Mouse (Mus musculus): ENCODE measurements around the gene Ptpre.
"Not testable (repeated sequence)": the region's sequence is repeated elsewhere in the genome, so short reads cannot be mapped to it uniquely, and the experiment has no call there.

The Ptpre gene

DNA sequence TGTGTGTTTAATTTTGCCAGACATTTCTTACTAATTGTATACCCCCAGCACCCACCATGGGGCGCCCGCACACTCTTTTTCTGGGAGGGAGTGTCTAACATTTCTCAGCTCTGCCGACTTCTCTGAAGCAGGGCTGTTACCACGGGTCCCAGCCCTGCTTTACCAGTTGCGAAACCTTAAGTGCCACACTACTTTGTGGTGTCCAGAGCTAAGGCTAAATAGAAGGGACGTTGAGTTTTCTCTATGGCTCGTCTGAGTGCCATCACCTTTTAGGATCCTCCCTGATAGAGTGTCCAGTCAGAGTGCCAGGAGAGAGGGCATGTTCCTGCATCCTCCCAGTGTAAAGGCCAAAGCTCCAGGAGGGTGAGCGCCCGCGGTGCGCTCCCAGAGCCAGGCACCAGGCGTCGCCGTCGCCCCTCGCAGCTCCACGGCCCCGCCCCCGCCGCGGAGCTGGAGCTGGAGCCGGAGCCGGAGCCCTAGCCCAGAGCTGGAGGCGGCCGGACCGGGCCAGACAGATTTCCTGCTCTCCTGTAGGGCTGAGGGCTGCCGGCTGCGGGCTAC is at the start of gene Ptpre:
Gene Ptpre (plus strand): TSS at position 141 of the 561 bp plus-strand sequence.
- peak; percentile 87 for DNase-seq

- no peak for DNase-seq
Measured at GRCm38 (mm10) chr7:135488214-135488810, 49.0 kb upstream of the Ptpre start.

DNA sequence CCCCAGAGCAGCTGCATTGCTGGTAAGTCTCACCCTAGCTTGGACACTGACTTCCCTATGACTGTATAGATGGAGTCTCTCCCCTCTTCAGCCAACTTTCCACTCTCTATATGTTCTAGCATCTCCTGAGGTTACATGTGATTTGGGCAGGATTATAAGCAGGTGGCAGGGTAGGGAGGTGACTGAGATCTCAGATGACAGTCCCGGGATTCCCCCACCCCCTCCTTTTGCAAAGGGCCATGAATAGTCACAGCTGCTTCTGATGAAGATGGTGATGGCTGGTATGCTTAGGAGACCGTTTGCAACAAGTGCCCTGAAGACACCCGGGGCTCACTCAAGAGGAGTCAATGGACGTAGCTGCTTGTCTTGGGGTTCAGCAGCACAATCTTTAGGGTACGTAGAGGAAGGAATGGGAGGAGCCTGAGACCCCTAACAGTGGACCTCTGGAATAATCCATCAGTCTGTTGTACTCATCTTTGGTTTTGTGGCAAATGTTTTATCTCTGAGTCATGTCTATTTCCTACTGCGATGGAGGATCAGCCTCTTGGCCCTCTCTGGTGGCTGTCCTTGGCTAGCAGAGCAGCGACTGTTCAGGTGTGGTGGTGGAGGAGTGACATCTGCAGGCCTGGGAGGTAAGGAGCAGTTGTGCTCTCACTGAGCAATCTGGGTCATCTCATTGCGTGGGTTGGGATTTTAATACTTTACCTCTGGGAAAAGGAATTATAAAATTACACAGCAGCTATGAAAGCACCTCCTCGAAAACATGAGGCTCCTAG is 47.4 kb upstream of the Ptpre start:
- no peak for DNase-seq

DNA sequence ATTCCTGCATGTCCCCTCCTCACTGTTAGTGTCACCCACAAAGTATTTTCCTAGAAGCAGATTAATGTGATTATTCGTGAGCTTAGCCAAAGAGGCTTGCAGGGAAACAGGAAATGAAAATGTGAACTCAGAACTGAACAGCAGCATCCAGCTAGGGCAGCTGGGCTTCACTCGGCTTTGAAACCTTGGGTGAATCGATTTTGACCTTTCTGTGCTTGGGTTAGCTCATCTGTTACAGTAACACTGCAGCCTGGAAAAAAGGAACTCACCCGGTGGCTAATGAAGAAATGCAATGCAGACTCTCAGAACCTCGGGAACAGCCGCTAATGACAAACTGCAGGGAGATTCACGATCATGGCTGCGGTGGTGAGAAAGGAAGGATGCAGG is 46.8 kb upstream of the Ptpre start:
- DNase-seq, result no peak

DNA sequence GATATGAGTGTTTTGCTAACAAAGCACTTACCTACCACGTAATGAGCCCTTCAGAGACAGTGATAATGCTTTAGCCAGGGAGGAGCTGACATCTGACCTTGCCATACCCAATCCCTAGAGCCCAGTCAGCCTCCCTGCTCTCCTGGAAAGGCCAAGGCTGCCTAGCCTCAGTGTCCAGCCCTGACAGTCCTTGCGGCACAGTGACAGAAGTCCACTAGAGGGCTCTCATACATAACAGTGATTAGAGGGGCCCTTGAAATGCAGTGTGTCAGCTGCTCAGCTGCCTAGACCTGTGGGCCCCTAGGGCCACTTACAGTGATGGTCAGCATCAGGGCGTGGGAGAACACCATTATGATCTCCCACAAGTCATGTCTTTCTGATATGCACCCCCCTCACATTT is 42.0 kb upstream of the Ptpre start:
- no peak for DNase-seq

DNA sequence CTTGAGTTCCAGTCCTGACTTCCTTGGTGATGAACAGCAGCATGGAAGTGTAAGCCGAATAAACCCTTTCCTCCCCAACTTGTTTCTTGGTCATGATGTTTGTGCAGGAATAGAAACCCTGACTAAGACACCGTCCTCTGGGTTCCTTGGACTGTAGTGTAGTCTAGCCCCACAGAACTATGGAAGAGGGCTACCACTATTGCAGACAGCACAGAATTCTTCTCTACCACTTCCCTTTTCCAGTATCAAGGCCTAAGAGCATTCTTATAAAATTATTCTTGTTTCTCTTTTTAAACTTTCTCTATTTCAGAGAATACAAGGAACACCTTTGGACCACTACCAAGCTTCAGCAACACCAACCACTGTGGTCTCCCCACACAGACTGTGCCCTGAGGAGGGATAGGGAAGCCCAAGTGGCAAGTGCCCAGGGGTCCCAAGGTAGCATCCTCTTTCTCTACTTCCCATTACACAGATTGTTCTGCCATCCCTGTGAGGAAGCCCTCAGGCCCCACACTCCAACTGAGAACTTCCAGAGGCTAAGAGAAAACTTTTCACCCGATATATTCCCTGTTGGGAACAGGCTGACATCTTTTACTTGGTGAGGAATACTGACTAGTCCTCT is 38.6 kb upstream of the Ptpre start:
- no peak for DNase-seq

DNA sequence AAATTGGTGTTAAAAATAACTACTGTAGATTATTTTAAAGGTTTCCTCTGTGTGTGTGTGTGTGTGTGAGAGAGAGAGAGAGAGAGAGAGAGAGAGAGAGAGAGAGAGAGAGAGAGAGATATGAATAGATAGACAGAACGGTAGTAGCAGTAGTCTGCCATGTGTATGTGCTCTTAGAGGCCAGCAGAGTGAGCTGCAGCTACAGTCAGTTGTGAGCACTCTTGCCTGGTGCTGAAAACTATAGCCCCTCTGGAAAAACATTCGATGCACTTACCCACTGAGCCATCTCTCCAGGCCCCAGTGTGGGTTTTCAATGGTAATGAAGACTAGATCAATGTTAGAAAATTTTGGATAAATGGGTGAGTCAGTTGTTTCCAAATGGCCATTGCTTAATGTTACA is 37.9 kb upstream of the Ptpre start:
- no peak for DNase-seq

- not testable (repeated sequence) for DNase-seq
Measured at GRCm38 (mm10) chr7:135506506-135506905, 30.8 kb upstream of the Ptpre start.

- DNase-seq, result peak; percentile 37
Measured at GRCm38 (mm10) chr7:135508602-135509001, 28.7 kb upstream of the Ptpre start.

- no peak for DNase-seq
Measured at GRCm38 (mm10) chr7:135509272-135509671, 28.0 kb upstream of the Ptpre start.

GRCm38 (mm10) chr7:135510431-135510830 is 26.9 kb upstream of the Ptpre start:
- DNase-seq, result no peak

DNA sequence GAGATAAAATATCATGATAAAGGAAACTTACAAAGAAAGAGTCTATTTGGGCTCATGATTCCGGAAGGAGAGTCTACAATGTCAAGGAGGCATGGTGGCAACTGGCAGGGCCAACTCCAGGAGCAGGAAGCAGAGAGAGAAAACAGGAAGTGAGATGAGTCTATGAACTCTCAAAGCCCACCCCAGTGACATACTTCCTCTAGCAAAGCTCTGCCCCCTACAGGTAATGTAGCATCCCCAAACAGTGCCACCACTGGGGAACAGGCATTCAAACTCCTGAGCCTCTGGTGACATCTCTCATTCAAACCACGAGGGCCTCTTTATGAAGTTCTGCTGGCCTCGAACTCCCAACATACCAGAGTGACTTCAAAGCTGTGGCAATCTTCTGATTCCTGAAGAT is 25.6 kb upstream of the Ptpre start:
- DNase-seq, result no peak

- DNase-seq, result no peak
Measured at GRCm38 (mm10) chr7:135517191-135517590, 20.1 kb upstream of the Ptpre start.

- no peak for DNase-seq
Measured at GRCm38 (mm10) chr7:135520241-135520640, 17.0 kb upstream of the Ptpre start.

GRCm38 (mm10) chr7:135521755-135522512 is 15.3 kb upstream of the Ptpre start:
- no peak for DNase-seq

DNA sequence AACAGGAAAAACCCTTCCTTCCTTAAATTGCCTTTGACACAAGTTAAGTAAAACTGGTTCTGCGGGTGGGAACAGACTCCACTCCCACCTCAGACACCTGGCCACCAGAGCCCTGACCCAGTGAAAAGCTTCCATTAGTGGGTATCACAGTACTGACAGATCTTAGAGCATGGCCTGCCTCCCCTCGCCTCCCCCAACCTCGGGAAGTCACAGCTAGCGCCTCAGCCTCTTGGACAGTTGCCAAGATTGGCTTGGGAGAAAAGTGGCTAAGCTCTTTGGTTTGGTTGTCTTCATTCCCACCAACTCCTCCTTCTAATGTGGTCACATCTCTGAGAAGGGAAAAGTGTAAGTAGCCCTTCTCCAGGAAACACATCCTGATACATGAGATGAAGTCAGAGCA is 13.3 kb upstream of the Ptpre start:
- DNase-seq, result peak; percentile 67

DNA sequence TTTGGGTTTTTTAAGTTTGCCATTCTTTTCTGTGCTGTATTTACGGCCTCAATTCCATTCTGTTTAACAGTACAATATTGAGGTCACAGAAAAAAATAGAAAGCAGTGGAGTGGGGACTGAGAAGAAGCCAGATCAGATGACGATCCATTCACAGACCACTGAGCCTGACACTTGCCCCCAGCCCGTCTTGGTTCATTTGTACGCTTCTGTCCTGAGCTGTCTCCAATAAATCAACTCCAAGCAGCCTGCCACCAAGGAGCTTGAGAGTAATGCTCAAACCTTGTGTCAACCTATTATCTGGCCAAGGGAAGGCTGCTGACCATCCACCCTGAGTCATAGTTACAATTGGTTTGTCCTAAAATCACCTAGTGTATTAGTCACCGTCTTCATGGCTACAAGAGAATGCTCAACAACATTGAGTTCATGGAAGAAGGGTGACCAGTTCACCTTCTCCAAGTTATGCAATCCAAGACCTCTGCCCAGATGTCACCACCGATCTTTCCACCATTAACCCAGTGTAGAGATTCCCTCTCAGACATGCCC is 12.8 kb upstream of the Ptpre start:
- no peak for DNase-seq

- no peak for DNase-seq
Measured at GRCm38 (mm10) chr7:135526574-135527152, 10.6 kb upstream of the Ptpre start.

- no peak for DNase-seq
Measured at GRCm38 (mm10) chr7:135527169-135527568, 10.1 kb upstream of the Ptpre start.

DNA sequence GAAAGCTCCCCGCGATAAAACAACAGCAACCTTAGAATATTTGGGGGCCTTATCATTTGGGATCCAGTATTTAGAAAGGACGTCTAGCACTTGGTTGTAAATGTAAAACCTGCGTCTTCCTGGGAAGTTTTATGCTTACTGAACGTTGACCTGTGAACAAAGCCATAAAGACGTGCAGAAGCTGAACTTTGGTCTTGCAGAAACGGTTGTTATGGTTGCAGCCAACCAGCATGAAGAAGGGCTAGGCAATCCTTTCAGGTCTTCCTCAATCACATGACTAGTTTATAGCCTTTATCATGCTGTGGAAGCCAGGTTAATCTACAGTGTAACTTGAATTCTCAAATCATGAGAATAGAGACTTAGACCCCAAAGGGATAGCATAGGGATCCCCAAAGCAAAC is 8.8 kb upstream of the Ptpre start, which contains the start of gene Clrn3:
Gene Clrn3 (minus strand): TSS at position 140 of the 400 bp plus-strand sequence.
- no peak for DNase-seq

GRCm38 (mm10) chr7:135529068-135529467 is 8.2 kb upstream of the Ptpre start:
- DNase-seq, result no peak

GRCm38 (mm10) chr7:135534548-135535189 is 2.6 kb upstream of the Ptpre start:
- DNase-seq, result no peak

Data from retina, postnatal 1 day (tissue).